Mouse (Mus musculus): ENCODE measurements around the gene Ptrhd1. TPM values are rescaled to one million over a fixed set of nuclear protein-coding genes. Genes with fewer than 3 reads are reported as not detected.

Gene Ptrhd1
- 1 to 10 TPM; 9.8 to 9.9 TPM for total RNA-seq (2021)
- long read RNA-seq, experiment 1, transcript Ptrhd1-201 (2 exons, 3,840 nt), result major isoform, 12 of 14 reads
- long read RNA-seq, experiment 1, partial matches to known transcripts, result 0 of 14 reads
- long read RNA-seq, experiment 1, other reads (novel, unspliced or antisense), result 2 of 14 reads
- long read RNA-seq, experiment 2, transcript Ptrhd1-201 (2 exons, 3,840 nt), result major isoform, 24 of 26 reads
- long read RNA-seq, experiment 2, partial matches to known transcripts, result 0 of 26 reads
- long read RNA-seq, experiment 2, other reads (novel, unspliced or antisense), result 2 of 26 reads

DNA sequence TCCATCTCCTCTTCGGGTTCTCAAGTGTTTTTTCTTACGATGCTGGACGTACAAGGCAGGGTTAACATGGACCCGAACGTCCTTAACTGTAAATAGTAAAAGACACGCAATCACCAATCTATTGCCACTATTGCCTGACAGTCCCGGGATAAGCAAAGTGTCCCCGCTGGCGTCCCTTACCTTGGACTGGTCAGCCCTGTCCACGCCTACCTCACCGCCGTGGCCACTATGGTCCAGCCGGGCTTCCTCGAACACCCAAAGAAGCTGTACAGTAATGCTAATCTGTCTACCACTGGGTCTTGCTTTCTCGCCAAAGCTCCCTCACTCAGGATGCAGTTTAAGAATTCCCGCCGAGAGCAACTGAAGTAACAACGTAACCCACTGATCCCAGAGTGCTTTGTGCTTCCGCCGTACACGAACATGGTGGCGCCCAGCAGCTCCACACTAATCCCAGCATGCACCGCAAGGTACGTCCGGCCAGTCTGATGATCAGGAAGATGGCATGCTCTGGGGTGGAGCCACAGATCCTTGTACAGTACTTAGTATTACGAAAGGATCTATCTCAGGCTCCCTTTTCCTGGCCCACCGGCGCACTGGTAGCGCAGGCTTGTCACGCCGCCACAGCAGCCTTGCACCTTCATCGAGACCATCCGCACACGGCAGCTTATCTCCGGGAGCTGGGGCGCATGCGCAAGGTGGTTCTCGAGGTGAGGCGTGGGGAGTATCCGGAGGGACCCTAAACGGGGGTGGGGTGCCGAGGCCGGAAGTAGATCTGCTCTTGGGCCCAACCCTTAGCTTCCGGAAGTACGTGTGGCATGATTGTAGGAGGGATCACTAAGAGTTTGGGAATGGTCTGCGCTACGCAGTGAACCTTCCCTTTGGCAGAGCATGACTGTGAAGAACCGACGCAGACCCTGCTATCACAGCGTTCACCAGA is at the start of gene Ptrhd1, which contains the start of gene Cenpo:
TSS of gene Ptrhd1 (plus strand) at position 456 of the 937 bp plus-strand sequence.
TSS of gene Cenpo (minus strand) at position 723 of the 937 bp plus-strand sequence.
- peak; percentile 97 to 99 for DNase-seq (ENCODE audit: low spot score in 2 of 2)

DNA sequence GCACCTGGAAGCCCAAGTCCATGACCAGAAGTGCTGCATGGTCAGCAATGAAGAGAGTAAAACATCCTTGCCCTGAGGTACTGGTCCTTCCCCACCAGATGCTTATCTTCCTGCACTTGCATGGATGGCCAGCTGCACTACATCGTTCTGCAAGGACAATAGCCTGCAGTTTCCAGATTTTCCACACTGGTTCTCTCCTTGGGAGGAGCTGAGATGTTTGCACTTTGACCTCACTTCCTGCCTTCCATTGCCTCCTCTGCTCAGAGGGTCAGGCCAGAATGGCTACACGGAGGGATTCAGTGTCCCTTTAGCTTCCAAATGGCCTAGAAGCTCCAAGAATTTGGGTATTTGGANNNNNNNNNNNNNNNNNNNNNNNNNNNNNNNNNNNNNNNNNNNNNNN is 49.2 kb upstream of the Ptrhd1 start:
- DNase-seq (ENCODE audit: low spot score in 2 of 2), result no peak

DNA sequence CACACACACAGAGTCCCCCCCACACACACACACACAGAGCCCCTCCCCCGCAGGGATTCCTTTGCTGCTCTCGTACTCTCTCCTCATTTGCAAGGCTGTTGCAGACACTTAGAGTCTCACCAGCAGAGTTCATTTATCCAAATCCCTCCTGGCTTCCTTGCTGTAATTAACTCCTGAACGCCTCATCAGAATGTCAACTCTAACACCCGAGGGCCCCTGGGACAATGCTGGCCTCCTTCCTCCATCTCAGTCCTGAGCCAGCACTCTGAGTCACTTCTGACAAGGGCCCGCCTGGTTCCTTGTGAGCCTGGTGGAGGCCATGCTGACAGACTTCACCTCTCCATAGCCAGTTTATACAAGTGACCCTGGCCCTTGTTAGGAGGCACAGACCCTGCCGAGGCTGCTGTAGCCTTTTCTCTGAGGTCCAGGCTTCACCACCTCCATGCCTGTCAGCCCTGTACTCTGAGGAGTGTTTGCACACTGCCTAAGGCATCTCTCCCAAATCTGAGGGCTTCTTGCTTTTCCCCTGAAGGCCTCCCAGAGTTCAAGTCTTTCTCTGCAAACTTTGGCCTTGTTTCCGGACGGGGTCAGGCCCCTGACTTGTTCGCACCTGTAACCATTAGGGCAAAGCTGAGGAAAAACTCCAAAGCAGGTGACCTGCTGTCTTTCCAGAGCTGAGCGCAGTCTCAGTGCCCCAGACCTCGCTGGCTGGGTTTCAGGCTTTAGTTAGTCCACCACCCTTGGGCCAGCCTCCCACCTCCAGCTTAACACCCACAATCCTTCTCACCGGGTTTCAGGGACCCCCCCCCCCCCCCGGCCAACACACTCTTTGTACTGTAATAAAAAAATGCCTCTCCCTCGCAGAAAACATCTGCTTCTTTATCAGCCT is 45.4 kb upstream of the Ptrhd1 start:
- DNase-seq (ENCODE audit: low spot score in 2 of 2), result no peak

DNA sequence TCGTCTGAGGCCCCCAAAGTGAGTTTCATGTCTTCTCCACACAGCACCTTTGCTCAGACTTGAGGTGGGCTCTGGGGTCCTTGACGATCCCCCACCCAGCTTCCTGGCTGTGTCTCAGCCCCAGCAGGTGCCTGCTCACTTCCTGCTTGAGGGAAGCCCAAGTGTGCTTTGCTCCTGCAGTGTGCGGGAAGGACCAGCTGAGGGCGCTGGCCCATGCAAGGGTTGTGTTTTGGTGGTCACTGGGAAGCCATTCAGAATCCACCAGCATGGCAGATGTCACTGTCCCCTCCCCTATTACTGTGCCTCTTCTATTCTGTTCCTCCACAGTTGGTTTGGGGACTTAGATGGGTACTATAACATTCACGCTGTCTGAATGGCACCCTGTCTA is 44.8 kb upstream of the Ptrhd1 start:
- DNase-seq (ENCODE audit: low spot score in 2 of 2), result no peak

DNA sequence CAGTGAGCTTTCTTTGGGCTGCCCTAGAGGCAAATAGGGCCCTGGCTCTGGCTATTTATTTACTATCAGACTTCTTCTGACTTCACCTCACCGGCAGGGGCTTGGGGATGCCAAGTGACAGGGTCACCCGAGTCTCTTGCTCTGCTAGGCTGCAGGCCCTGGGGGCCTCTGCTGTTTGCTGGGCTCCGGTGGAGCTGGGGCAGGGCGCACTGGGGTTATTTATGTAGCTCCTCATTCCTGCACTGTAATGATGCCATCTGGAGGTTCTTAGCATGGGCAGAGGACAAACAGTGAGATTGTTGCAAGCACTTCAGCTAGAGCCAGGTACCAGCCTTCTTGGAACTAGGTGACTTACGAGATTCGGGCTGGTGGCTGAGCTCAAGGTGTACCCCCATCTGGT is 41.3 kb upstream of the Ptrhd1 start:
- DNase-seq (ENCODE audit: low spot score in 2 of 2), result no peak

DNA sequence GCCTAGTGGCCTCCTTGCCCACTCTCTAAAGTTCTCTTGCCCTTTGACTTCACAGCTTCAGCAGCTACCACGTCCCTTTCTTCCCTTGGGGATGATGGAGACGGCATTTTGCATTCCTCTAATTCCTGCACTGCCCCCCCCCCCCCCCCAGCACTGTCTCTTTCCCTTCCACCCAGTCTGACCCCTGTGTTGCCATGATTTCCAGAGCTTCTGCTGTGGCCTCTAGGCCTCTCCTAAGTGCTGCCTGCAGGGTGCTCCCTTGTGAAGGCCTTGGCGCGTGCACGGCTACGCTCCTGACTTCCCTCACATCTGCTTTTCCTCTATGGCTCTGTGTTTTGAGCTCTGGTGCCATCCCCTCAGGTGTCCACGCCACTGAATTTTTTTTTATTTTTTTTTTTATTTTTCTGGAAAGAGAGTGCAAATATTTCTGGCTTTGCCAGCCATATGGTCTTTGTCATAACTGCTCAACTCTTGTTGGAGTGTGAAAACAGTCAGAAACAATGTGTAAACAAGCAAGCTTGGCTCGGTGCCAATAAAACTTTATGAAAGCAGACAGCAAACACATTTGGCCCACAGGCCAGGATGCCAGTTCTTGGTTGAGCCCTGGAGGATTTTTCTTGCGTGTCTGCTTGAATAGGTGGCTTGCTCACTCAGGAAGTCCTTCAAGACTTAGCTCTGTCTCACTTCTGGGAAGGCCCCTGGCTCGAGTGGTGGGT is 40.6 kb upstream of the Ptrhd1 start:
- DNase-seq (ENCODE audit: low spot score in 2 of 2), result no peak

DNA sequence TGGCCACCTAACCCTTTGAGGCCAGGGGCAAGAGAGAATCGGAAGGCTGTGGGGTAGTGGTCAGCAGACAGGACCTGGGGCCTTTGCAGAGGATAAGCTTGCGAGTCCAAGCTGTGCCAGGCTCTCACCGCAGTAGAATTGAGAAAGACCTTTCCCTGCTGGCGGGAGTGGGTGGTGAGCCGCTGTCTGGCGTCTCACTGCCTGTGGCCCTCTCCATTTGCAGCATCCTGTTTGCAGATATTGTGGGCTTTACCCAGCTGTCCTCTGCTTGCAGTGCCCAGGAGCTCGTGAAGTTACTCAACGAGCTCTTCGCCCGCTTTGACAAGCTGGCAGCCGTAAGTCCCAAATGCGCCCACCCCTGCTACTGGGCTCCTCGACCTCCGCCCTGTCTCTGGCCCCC is 39.2 kb upstream of the Ptrhd1 start:
- no peak for DNase-seq (ENCODE audit: low spot score in 2 of 2)

DNA sequence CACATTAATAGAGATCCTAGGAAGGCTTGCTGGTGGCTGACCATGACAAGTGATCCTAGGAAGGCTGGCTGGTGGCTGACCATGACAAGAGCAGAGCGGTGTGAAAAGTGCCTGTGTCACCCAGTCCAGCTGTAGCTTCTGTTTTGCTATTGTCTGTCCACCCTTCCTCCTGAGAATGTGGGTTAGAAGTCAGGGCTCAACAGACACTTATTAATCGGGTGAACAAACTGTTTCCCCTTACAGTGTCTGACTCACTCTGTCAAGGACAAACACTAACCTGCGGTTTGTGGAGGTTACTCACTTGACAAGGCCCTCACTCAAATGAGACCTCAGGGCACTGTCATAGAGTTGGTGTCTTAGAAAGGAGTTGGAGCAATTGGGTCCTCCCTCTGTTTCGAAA is 35.1 kb upstream of the Ptrhd1 start:
- no peak for DNase-seq (ENCODE audit: low spot score in 2 of 2)

DNA sequence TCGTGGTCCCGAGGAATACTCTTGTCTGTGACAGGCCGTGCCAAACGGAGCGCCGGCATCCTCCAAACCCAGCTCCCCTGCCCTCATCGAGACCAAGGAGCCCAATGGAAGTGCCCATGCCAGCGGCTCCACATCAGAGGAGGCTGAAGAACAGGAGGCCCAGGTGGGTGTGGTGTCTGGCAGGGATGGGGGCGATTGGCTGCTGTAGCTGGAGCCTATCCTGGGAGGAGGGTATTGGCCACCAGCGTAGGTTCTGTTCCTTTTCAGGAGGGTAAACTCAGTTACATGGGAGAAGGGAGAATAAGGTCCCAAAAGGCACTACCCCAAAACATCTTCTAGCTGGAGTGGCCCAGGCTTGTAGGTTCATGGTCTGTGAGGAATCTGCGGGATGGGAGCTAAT is 34.6 kb upstream of the Ptrhd1 start:
- DNase-seq (ENCODE audit: low spot score in 2 of 2), result no peak

DNA sequence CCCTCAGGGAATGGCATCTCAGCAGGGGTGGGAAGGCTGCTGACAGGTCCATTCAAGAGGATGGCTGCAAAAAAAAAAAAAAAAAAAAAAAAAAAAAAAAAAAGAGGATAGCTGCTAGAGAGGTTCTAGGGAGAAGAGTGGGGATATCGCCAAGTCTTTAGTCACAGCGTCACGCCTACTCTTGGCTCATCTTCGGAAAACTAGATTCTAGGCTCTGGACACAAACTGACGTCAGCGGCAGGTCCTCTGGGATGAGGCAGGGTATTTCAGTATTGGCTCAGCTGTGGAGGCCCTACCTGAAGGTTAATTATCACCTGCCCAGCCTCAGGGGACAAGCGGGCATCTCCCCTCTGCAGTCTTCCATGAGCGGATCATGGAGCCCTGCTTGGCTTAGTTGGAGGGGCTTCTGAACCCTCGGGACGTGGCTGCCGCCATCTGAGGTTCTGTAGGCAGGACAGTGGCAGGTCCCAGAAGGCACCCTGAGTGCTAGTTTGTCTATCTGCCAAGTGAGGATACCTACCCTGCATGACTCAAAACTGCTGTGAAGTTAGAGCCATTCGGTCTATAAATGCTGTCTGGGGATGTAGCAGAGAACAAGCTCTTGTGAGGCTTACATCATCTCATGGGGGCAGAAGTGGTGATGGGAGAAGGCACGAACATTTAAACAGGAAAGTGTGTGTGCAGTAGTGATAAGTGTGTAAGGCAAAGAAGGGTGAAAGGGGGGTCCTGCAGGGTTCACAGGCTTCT is 32.2 kb upstream of the Ptrhd1 start:
- no peak for DNase-seq (ENCODE audit: low spot score in 2 of 2)

DNA sequence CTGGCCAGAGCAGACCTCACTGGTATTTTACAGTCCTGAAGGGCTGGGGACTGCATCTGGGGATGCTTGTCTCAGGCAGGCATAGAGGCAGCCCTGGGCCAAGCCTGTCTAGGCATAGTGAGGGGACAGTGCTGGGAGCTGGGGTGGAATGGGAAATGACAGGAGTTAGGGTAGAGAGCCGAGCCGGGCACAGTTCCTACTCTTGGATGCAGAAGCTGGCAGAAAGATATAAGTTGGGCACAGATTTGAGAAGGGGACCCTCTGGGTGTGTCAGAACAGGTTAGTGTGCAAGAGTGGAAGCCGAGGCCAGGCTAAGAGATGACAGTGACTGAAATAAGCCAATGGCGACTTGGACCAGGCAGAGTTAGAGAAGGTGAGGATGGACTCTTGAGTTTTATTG is 31.6 kb upstream of the Ptrhd1 start:
- DNase-seq (ENCODE audit: low spot score in 2 of 2), result no peak

DNA sequence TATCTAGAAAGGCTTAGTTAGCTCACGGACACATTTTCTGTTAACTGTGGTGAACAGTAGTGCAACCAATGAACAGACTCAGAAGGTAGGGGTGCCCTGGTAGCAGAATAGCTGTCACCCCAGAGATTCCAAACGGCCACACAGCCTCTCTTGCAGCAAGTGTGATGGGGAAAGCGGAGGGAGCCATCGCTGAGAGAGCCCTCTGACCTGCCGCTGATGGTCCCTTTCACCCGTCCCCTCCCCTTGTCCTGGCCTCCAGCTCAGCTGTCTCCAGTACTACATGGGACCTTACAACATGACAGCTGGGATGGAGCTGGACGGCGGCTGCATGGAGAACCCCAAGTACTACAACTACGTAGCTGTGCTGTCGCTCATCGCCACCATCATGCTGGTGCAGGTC is 27.7 kb upstream of the Ptrhd1 start:
- no peak for DNase-seq (ENCODE audit: low spot score in 2 of 2)

DNA sequence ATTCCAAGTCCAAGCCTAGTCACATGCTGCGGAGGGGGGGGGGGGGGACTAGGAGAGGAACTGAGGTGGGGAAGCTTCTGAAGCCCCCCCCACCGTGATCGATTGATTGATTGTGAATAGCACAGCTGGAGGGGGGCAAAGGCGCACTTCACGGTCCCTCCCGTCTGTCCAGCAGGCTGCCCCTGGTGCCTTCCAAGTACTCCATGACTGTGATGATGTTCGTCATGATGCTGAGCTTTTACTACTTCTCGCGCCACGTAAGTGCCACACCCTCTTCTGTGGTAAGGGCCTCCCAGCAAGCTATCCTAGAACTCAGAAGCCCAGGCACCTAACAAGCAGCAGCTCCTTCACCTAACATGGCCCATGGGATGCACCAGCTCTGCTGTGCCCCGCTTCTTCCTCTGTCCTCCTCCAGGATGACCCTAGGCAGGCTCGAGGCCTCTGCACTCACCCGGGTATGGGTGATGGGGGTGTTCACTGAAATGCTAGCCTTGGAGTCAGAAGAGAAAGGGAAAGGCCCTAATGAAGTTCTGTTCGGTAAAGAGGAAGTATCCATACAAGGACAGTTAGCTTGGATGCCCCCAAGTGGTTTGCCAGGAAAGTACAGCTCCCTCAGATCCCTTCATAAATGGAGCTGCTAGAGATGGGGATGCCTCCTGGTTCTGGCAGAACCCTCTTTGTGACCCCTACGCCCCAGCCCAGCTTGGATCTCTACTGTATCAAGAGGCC is 25.3 kb upstream of the Ptrhd1 start:
- DNase-seq (ENCODE audit: low spot score in 2 of 2), result peak; percentile 58 to 61

DNA sequence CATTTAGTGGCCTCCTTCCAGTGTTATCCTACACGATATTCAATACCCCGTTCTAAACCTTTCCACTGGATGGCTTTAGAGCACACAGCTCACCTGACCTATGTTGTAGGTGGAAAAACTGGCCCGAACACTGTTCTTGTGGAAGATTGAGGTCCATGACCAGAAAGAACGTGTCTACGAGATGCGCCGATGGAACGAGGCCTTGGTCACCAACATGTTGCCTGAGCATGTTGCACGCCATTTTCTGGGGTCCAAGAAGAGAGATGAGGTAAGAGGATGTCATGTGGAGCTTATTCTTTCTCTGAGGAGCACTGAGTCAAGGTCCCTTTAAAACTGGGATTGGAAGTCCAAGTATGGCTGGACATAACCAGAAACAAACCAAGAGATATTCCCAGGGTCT is 24.6 kb upstream of the Ptrhd1 start:
- DNase-seq (ENCODE audit: low spot score in 2 of 2), result no peak

DNA sequence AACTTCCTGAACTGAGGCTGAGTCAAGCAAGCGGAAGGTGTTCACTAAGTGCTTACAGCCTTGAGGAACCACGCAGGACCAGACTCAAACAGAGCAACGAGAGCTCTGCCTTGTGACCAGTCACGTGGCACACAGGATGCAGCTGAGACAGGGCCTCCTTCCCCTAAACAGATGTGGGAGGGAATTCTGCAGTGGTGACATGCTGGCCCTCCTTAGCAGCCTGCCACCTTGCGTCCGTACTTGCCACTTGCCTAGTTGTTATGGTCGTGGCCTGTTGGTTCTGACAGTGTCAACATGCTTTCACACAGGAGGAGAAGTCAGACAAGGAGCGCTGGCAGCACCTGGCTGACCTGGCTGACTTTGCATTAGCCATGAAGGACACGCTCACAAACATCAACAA is 22.7 kb upstream of the Ptrhd1 start:
- DNase-seq (ENCODE audit: low spot score in 2 of 2), result no peak

DNA sequence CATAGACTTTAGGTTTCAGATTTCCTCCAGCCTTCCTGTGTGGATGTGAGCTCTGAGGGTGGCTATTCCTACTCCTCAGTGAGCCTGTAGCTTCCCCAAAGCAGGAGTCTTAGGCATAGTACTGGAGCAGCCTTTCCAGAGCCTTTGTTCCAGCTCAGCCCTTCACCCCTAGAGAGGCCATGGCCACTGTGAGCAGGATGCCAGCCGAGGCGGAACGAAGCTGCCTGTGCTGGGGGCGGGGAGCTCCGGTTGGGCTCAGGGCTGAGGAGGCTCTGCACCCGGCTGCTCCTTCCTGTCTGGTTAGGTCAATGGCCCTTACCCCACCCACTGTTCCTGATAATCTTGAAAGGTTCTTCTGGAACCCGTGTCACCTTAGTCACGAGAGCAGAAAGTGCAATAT is 20.9 kb upstream of the Ptrhd1 start:
- DNase-seq (ENCODE audit: low spot score in 2 of 2), result no peak

DNA sequence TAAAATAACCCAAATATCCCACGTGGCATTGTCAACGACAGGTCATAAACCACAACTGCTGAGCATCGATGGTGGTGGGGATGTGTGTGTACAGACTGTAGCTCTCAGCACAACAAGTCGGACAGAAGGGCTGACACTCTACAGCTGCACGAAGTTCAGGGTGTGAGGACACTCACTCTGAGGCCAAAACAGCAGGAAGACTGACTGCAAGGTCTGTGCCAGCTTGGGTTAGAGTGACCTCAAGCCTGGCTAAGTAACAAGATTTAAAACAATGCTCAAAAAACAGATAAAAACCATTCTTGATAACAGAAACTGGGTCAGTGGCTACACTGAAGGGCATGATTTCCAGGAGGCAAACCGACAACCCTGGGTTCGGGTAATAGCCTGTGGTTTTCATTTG is 3.7 kb upstream of the Ptrhd1 start:
- no peak for DNase-seq (ENCODE audit: low spot score in 2 of 2)

DNA sequence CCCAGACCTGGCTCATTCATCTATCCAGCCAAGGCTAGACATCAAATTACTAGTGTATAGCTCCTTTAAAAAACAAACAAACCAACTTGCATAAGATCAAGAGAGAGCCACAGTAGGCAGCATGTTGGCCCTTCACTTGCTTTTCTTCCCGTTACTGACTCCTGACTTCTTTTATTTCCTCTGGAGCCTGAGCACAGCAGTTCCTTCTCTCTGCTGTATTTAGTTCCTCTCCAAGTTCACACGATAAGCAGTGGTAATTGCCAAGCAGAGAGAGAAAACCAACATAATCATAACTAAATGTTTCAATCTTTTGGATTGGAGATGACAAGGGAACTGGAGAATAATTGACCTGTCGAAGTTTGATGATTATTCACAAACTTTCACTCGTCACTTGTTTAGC is 1.1 kb upstream of the Ptrhd1 start:
- no peak for DNase-seq (ENCODE audit: low spot score in 2 of 2)

DNA sequence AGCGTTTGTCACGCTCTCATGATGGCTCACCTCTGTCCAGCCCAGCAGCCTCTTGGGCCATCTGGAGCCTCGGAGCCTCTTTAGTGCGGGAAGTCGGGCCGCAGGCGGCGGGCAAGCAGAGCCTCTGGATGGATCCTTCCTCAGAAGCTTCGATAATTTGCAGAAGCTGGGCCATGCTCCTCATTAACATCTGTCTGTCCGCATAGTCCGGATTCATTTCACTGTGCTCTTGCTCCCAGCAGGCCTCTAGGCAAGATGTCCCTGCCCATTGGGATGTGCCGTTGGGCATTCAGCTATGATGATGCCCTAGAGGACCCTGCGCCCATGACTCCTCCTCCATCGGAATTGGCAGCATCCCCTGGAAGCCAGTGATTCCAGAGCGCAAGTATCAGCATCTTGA is 3.7 kb downstream of the Ptrhd1 start:
- DNase-seq (ENCODE audit: low spot score in 2 of 2), result no peak
